Mouse (Mus musculus) bone marrow, adult 2 months (tissue): Measurements from ENCODE around the gene Rsph10b.

ENCODE experiments used
- CTCF ChIP-seq: fragments of 200-500 bp; IDR thresholded peaks from 2 replicates; pipeline ENCODE4 v1.5.1; 2011; ENCODE audit warnings: low read length, control low read depth; ENCODE audit not compliant: control insufficient read depth, insufficient read depth
- POLR2A ChIP-seq: fragments of 200-500 bp; IDR thresholded peaks from 2 replicates; pipeline ENCODE4 v1.6.1; 2011; ENCODE audit warnings: low read depth, mild to moderate bottlenecking, control low read depth, low read length, borderline replicate concordance; ENCODE audit not compliant: control insufficient read depth

DNA sequence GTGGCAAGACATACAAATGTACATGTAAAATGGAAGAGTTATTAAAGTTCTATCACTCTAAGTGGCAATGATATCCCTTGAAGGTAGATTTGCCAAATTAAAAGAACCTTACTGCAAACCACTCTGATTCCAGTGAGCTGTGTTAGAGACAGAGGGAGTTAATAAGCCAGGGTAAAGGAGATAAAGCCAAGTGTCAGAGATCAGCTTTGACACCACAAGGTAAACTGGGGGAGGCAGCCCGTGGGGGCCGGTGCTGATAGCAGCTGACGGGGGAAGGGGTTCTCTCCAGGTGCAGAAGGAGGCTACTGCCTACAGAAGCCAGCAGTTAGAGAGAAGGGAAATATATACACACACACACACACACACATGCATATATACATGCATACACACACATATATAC is 39.8 kb downstream of the Rsph10b start:
- TF ChIP-seq CTCF = no peak
- TF ChIP-seq POLR2A = no peak
